Mouse (Mus musculus): Measurements from ENCODE around the gene Egfr. TPM values are rescaled to one million over a fixed set of nuclear protein-coding genes. Genes with fewer than 3 reads are reported as not detected.

Gene Egfr
- polyA plus RNA-seq, 1 experiment from 2014 or later: 1.4 TPM

GRCm38 (mm10) chr11:16877676-16878378 is 125.8 kb downstream of the Egfr start:
- Histone ChIP-seq H3K27ac (no peak overlapping the region), H3K36me3 (no peaks in the 10 kb centered on the region), H3K4me3 (no peak overlapping the region), H3K9ac (no peak overlapping the region), H3K27me3 (replicated peaks) (no peaks in the 10 kb centered on the region), H3K9me3 (replicated peaks) (no peaks in the 10 kb centered on the region), H3K4me1 (no peaks in the 10 kb centered on the region), H3K4me2 (no peak overlapping the region)
- 58% methylated on average over 9 of the region's 9 CpGs for WGBS (ENCODE audit: insufficient replicate concordance)
- no peak for ATAC-seq

GRCm38 (mm10) chr11:16881932-16882331 is 129.9 kb downstream of the Egfr start:
- Histone ChIP-seq H3K9ac (no peak overlapping the region), H3K4me1 (no peaks in the 10 kb centered on the region), H3K4me2 (no peak overlapping the region), H3K9me3 (replicated peaks) (no peaks in the 10 kb centered on the region), H3K27me3 (replicated peaks) (no peaks in the 10 kb centered on the region), H3K27ac (no peak overlapping the region), H3K4me3 (no peak overlapping the region), H3K36me3 (no peaks in the 10 kb centered on the region)
- WGBS (ENCODE audit: insufficient replicate concordance): 64% methylated on average over 4 of the region's 4 CpGs
- no peak for ATAC-seq

- Histone ChIP-seq H3K9me3 (replicated peaks) (no peaks in the 10 kb centered on the region), H3K36me3 (no peaks in the 10 kb centered on the region), H3K27ac (no peak overlapping the region), H3K4me2 (no peak overlapping the region), H3K27me3 (replicated peaks) (no peaks in the 10 kb centered on the region), H3K4me1 (no peaks in the 10 kb centered on the region), H3K9ac (no peak overlapping the region), H3K4me3 (no peak overlapping the region)
- 52% methylated on average over 6 of the region's 6 CpGs for whole genome bisulfite sequencing (ENCODE audit: insufficient replicate concordance)
- ATAC-seq: no peak
Observed at GRCm38 (mm10) chr11:16886152-16886551, 134.1 kb downstream of the Egfr start.

DNA sequence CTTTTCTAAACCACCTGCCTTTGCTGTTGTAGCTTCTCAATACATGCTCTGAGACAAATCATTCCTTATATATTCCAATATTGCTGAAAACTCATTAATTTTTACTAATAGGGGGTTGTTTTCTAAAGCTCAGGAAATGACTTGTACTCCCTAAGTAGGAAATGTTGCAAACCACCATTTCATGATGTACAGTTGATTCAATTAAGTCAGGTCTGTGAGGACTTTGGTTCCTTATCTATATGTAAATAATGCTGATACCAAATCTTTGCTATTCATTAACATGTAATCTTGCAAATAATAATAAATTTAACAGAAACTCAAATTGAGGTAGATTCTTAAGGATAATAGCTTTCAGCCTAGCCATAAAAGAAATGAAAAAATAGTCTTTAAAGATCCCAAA is 136.1 kb downstream of the Egfr start:
- H3K9ac ChIP-seq: no peak overlapping the region
- H3K36me3 ChIP-seq: no peaks in the 10 kb centered on the region
- no peak overlapping the region for H3K27ac ChIP-seq
- ATAC-seq: no peak
- H3K4me2 ChIP-seq: no peak overlapping the region
- no peaks in the 10 kb centered on the region for H3K4me1 ChIP-seq
- H3K4me3 ChIP-seq: no peak overlapping the region
- no peaks in the 10 kb centered on the region for H3K27me3 ChIP-seq (replicated peaks)
- H3K9me3 ChIP-seq (replicated peaks): no peaks in the 10 kb centered on the region

DNA sequence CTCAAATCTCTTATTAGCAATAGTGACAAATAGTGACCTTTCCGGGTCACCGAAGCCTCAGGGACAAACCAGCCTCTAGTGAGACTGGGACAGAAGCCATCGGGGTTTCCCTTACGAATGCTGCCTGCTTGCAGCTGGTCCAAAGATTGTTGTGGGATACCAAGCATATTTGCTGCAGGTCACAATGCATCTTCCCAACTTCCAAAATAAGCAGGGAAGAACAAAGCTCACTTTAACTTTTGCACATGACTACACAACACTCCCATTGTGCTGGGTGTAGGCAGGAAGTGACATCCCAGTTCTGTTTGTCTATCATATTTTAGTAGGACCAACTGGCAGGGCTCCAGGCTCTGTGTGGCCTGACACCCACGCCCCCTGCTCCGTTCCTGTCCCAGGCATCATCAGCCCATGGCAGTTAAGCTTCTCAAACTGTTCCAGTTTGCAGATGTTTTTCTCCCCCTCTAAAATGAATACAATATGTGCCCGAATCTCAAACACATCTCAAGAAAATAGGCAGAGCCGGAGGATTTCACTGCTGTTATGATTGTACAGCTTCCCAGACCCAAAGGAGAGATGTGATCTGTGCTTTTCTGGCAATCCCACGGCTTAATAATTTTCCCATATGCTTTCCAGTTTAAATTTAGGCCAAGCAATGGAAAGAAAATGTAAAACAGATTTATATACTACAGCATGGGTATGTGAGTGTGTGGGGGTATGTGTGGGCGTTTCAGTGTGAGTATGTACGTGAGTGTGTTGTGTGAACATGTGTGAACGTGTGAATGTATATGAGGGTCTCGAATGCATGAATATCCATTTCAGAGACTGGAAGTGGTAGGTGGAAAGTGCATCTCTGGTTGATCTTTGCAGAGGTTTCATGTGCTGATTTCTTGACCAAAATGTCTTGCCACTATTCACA is 143.7 kb downstream of the Egfr start:
- WGBS (ENCODE audit: insufficient replicate concordance): 71% methylated on average over 13 of the region's 13 CpGs
- Histone ChIP-seq H3K9ac (no peak overlapping the region), H3K36me3 (no peaks in the 10 kb centered on the region), H3K4me1 (no peaks in the 10 kb centered on the region), H3K4me3 (no peak overlapping the region), H3K27me3 (replicated peaks) (peaks cover 3% of the 10 kb centered on the region; the same call in 1 of the 2 replicates), H3K9me3 (replicated peaks) (no peaks in the 10 kb centered on the region), H3K27ac (no peak overlapping the region), H3K4me2 (no peak overlapping the region)
- ATAC-seq: no peak

DNA sequence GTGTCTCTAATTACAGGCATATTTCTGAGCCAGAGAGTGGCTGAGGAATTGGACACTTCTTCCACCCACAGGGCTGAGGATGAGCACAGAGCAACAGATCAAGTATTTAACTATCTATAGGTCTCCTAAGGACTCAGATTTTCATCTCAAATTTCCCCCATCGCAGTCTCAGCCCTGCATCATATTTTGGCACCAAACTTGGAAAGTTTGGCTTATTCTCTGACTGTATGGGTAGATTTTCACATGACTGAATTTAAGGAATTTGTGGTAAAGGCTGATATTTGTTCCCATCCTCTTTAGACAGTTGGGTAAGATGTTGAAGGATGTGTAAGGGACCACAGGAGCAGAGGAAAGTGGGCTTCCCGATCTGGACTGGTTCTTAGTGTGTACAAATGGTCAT is 145.7 kb downstream of the Egfr start:
- Histone ChIP-seq H3K9ac (no peak overlapping the region), H3K9me3 (replicated peaks) (no peaks in the 10 kb centered on the region), H3K4me3 (no peak overlapping the region), H3K4me2 (no peak overlapping the region), H3K27me3 (replicated peaks) (peaks cover 3% of the 10 kb centered on the region; the same call in 1 of the 2 replicates), H3K27ac (no peak overlapping the region), H3K36me3 (no peaks in the 10 kb centered on the region), H3K4me1 (no peaks in the 10 kb centered on the region)
- 74% methylated on average over 2 of the region's 2 CpGs for WGBS (ENCODE audit: insufficient replicate concordance)
- ATAC-seq: no peak

DNA sequence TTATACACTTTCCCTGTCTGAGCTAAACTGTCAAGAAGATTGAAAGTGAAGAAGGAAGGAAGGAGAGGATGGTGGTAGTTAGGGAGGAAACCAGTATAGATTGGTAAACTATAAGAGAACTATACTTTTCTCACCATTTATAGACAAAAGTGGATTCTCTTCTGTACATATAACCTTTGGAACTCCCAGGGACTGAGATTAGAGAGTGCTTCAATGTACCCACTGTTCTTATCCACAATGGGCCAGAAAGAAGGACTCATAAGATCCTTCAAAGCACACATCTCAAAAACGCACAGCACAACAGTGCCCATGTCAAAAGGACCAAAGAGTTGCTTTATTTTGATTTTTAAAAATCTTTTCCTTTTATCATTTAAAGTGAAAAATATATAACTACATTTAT is 148.2 kb downstream of the Egfr start:
- whole genome bisulfite sequencing (ENCODE audit: insufficient replicate concordance): 61% methylated on average over 1 of the region's 1 CpGs
- Histone ChIP-seq H3K36me3 (no peaks in the 10 kb centered on the region), H3K9me3 (replicated peaks) (no peaks in the 10 kb centered on the region), H3K4me2 (no peak overlapping the region), H3K27me3 (replicated peaks) (peaks cover 3% of the 10 kb centered on the region; the same call in 1 of the 2 replicates), H3K4me3 (no peak overlapping the region), H3K9ac (no peak overlapping the region), H3K27ac (no peak overlapping the region), H3K4me1 (no peaks in the 10 kb centered on the region)
- no peak for ATAC-seq

DNA sequence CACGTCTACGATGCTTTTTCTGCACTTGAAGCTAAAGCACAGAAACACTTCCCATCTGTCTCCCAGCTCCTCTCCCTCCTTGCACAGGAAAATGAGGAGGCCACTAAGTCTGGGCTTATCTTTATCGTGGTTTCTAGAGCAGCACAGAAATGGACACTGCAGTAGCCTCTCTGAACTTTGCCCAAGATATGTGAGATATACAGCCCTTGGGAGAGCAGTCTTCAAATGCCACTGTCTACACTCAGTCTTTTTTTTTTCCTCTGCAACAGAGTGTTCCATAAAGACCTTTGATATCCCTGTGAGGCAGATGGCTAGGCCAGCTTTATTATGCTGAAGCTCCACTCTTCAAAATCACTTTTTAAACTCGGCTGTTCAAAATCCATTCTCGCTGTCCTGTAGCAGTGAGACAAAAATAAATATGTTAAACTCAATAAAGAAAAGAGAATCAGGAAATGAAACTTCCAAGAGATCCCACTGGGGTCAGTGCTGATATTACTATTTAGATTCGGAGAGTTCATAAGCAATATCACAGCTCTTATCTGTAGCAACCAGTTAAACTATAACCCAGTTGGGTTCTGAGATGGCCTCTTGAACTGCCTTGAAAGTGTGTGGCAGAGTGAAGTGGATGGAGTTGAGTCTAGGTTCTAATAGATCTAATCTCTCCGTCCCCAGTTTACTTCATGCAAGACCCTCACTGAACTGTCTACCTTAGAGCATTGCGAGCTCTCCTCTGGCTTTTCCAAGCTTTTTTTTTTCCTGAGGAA is 148.8 kb downstream of the Egfr start:
- ATAC-seq: no peak
- H3K27ac ChIP-seq: no peak overlapping the region
- no peak overlapping the region for H3K4me2 ChIP-seq

GRCm38 (mm10) chr11:16904302-16905011 is 152.5 kb downstream of the Egfr start:
- 63% methylated on average over 8 of the region's 8 CpGs for WGBS (ENCODE audit: insufficient replicate concordance)
- ATAC-seq: no peak

More for the DNA sequence above, 148.8 kb downstream of the Egfr start:
- no peak overlapping the region for H3K4me3 ChIP-seq
- H3K4me1 ChIP-seq: no peaks in the 10 kb centered on the region
- peaks cover 3% of the 10 kb centered on the region; the same call in 1 of the 2 replicates for H3K27me3 ChIP-seq (replicated peaks)
- no peaks in the 10 kb centered on the region for H3K36me3 ChIP-seq
- H3K9ac ChIP-seq: no peak overlapping the region
- 59% methylated on average over 8 of the region's 8 CpGs for WGBS (ENCODE audit: insufficient replicate concordance)
- no peaks in the 10 kb centered on the region for H3K9me3 ChIP-seq (replicated peaks)

DNA sequence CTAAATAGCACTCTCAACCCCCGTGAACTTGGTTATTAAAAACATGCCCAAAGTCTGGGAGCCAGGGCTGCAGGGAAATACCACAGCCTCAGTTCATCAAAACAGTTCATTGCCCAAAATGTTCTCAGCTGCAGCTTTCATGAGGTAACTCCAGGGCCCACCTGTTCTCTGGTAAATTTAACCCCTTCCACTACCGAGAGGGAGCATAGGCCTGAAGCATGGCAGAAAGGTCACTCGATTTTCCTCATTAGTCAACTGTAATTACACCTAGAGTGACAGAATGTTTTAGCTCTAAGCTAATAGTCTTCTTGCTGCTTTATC is 153.0 kb downstream of the Egfr start:
- Histone ChIP-seq H3K9me3 (replicated peaks) (no peaks in the 10 kb centered on the region), H3K4me2 (no peak overlapping the region), H3K27me3 (replicated peaks) (no peaks in the 10 kb centered on the region), H3K9ac (no peak overlapping the region), H3K27ac (no peak overlapping the region), H3K4me1 (no peaks in the 10 kb centered on the region), H3K4me3 (no peak overlapping the region), H3K36me3 (no peaks in the 10 kb centered on the region)
- no peak for ATAC-seq
- 56% methylated on average over 3 of the region's 3 CpGs for WGBS (ENCODE audit: insufficient replicate concordance)

More at GRCm38 (mm10) chr11:16904302-16905011, 152.5 kb downstream of the Egfr start:
- Histone ChIP-seq H3K27me3 (replicated peaks) (no peaks in the 10 kb centered on the region), H3K27ac (no peak overlapping the region), H3K4me1 (no peaks in the 10 kb centered on the region), H3K9me3 (replicated peaks) (no peaks in the 10 kb centered on the region), H3K4me3 (no peak overlapping the region), H3K36me3 (no peaks in the 10 kb centered on the region), H3K4me2 (no peak overlapping the region), H3K9ac (no peak overlapping the region)

- ATAC-seq: no peak
- no peak overlapping the region for H3K4me2 ChIP-seq
- H3K27me3 ChIP-seq (replicated peaks): no peaks in the 10 kb centered on the region
- H3K4me1 ChIP-seq: no peaks in the 10 kb centered on the region
- no peak overlapping the region for H3K27ac ChIP-seq
- H3K4me3 ChIP-seq: no peak overlapping the region
- H3K9me3 ChIP-seq (replicated peaks): no peaks in the 10 kb centered on the region
- 76% methylated on average over 2 of the region's 2 CpGs for WGBS (ENCODE audit: insufficient replicate concordance)
- no peaks in the 10 kb centered on the region for H3K36me3 ChIP-seq
- no peak overlapping the region for H3K9ac ChIP-seq
Observed at GRCm38 (mm10) chr11:16906530-16906929, 154.5 kb downstream of the Egfr start.

Data from liver, embryonic 12.5 days (tissue).